8 mouse cellular contexts compared by ENCODE assay signal in the genomic region with DNA sequence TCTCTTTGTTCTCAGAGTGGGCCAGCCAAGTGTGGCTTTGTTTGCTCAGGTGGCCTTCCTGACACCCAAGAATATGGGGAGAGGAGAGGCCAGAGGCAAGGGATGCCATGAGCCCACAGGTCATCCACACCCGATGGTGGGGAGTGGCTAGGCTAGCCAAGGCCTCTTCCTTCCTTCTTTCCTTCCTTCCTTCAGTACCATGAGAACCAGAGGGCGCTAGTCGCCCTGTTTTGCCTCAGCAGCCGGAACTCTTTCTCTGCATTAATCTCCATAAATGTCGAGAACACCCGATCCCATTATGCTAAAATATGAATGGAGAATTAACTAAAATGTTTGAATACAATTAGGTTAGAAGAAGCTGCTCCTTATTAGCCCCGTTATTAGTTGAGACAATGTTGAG. TPM values are rescaled to one million over a fixed set of nuclear protein-coding genes. Genes with fewer than 3 reads are reported as not detected.
DNase-seq lines count a peak whose midpoint lies in the region; ATAC-seq and TF ChIP-seq lines count a peak whose summit lies in the region.

No protein-coding gene starts in this region.

- in situ Hi-C loops in CH12.LX (cut with MboI; ENCODE audit: low pct_ligation_motif_present, low pct_unique_long_range_greater_than_20kb, low sequenced_read_pairs) = loop anchor here (5.0 kb wide), 1 partner anchor 62 kb away; no protein-coding TSS in a partner anchor

- 16% methylated on average over 7 of the region's 7 CpGs for WGBS in intestine, postnatal 0 days
- 24% methylated on average over 7 of the region's 7 CpGs for WGBS in intestine, embryonic 16.5 days

- no peaks in the 10 kb centered on the region for H3K79me2 ChIP-seq in CH12.LX (replicated peaks; ENCODE audit: control insufficient read depth, extremely low read depth, insufficient read depth, poor library complexity, severe bottlenecking)

- H3K9ac ChIP-seq in intestine, postnatal 0 days (ENCODE audit: low read depth, low read length) = no peak overlapping the region
- H3K9ac ChIP-seq in intestine, embryonic 16.5 days (ENCODE audit: low read depth, low read length) = no peak overlapping the region
- peak overlapping the region; percentile 42 for H3K9ac ChIP-seq in CH12.LX (ENCODE audit: insufficient read depth, low read depth)

- no peaks in the 10 kb centered on the region for H3K4me1 ChIP-seq in intestine, postnatal 0 days (replicated peaks; ENCODE audit: control insufficient read depth, insufficient read depth, low read length)
- H3K4me1 ChIP-seq in intestine, embryonic 16.5 days (ENCODE audit: control insufficient read depth, insufficient read depth, low read length) = peaks cover 13% of the 10 kb centered on the region; the same call in 1 of the 2 replicates
- peaks cover 26 to 43% of the 10 kb centered on the region in 2 experiments for H3K4me1 ChIP-seq in CH12.LX (ENCODE audit: control insufficient read depth in 1 of 2, insufficient read depth in 2 of 2)

- peaks cover 6% of the 10 kb centered on the region; the same call in 1 of the 2 replicates for H3K27me3 ChIP-seq in intestine, postnatal 0 days (replicated peaks; ENCODE audit: control insufficient read depth, insufficient read depth, low read length)
- no peaks in the 10 kb centered on the region for H3K27me3 ChIP-seq in intestine, embryonic 16.5 days (replicated peaks; ENCODE audit: control insufficient read depth, insufficient read depth, low read length)
- H3K27me3 ChIP-seq in CH12.LX (replicated peaks) = no peaks in the 10 kb centered on the region

- dilution Hi-C loops in CH12.LX (cut with MboI; ENCODE audit: extremely low pct_ligation_motif_present, extremely low pct_unique_long_range_greater_than_20kb, low sequenced_read_pairs) = no loop called here

- H3K9me3 ChIP-seq in intestine, postnatal 0 days (ENCODE audit: control insufficient read depth) = no peaks in the 10 kb centered on the region
- no peaks in the 10 kb centered on the region for H3K9me3 ChIP-seq in intestine, embryonic 16.5 days (ENCODE audit: control insufficient read depth, low read length)
- no peaks in the 10 kb centered on the region for H3K9me3 ChIP-seq in CH12.LX (replicated peaks; ENCODE audit: low read length)

- peak; percentile 90 for TF ChIP-seq RAD21 in CH12.LX (IDR thresholded peaks at IDR 0.05; ENCODE audit: low read depth, low read length)

- peak; percentile 83 for TF ChIP-seq CTCF in intestine, postnatal 0 days (IDR thresholded peaks at IDR 0.05; ENCODE audit: low read depth)
- peak; percentile 10 to 93; a peak in 2 of 4 replicates for TF ChIP-seq CTCF in CH12.LX (conservative IDR thresholded peaks at IDR 0.05 in 1 of 2, IDR thresholded peaks at IDR 0.05 in 1 of 2; ENCODE audit: low read depth in 2 of 2, low read length in 2 of 2)

- TF ChIP-seq EP300 in CH12.LX (IDR thresholded peaks at IDR 0.05; ENCODE audit: low read length) = peak; percentile 18; the same call in 1 of the 2 replicates

- no peaks in the 10 kb centered on the region; the same call in 1 of the 2 replicates for H3K36me3 ChIP-seq in intestine, postnatal 0 days (ENCODE audit: control insufficient read depth, insufficient read depth)
- H3K36me3 ChIP-seq in intestine, embryonic 16.5 days (ENCODE audit: control insufficient read depth, insufficient read depth, low read length) = no peaks in the 10 kb centered on the region
- H3K36me3 ChIP-seq in CH12.LX (replicated peaks in 1 of 2; ENCODE audit: control insufficient read depth in 1 of 2, insufficient read depth in 1 of 2, low read length in 1 of 2) = peaks cover 0 to 9% of the 10 kb centered on the region in 2 experiments

- H3K4me3 ChIP-seq in intestine, postnatal 0 days (ENCODE audit: low read depth, low read length) = no peak overlapping the region
- H3K4me3 ChIP-seq in intestine, embryonic 16.5 days (ENCODE audit: low read length) = no peak overlapping the region
- H3K4me3 ChIP-seq in CH12.LX (replicated peaks in 1 of 3; ENCODE audit: low read depth in 2 of 3, low read length in 2 of 3, poor library complexity in 1 of 3) = peak overlapping the region in 2 of 3 experiments; percentile 23 to 52

- H3K27ac ChIP-seq in intestine, postnatal 0 days (ENCODE audit: low read depth, low read length) = no peak overlapping the region
- H3K27ac ChIP-seq in intestine, embryonic 16.5 days (ENCODE audit: low read length) = no peak overlapping the region
- H3K27ac ChIP-seq in CH12.LX (ENCODE audit: insufficient read depth, low read depth) = no peak overlapping the region

- TF ChIP-seq POLR2A in CH12.LX (IDR thresholded peaks at IDR 0.05; ENCODE audit: low read depth, low read length) = no peak

- DNase-seq in CH12.LX (ENCODE audit: extremely low read depth) (peak; percentile 74), NIH3T3 (ENCODE audit: low read depth) (peak; percentile 75)
- DNase-seq in retina, embryonic 14.5 days (ENCODE audit: low spot score) = peak; percentile 55
- no peak for DNase-seq in thymus, postnatal 25 days

- 0 out of 2 replicates have a peak, but pooled peaks have one; percentile 22 for ATAC-seq in intestine, postnatal 0 days
- ATAC-seq in intestine, embryonic 16.5 days = no peak
- peak; percentile 31; the same call in 1 of the 2 replicates for ATAC-seq in erythroid progenitor cell, adult 5-6 weeks (replicated peaks; ENCODE audit: low FRiP score, poor library complexity, severe bottlenecking)
- no peak for ATAC-seq in megakaryocyte-erythroid progenitor cell, adult 5-6 weeks (replicated peaks; ENCODE audit: low FRiP score, low TSS enrichment, poor library complexity, severe bottlenecking)

- H3K4me2 ChIP-seq in intestine, postnatal 0 days (replicated peaks; ENCODE audit: low read depth) = peak overlapping the region; percentile 21; the same call in 1 of the 2 replicates
- H3K4me2 ChIP-seq in intestine, embryonic 16.5 days (ENCODE audit: low read depth, low read length) = no peak overlapping the region
- peak overlapping the region; percentile 76; the same call in 1 of the 2 replicates for H3K4me2 ChIP-seq in CH12.LX (ENCODE audit: insufficient read depth, low read depth, poor library complexity, severe bottlenecking)

TF ChIP-seq in CH12.LX, 34 proteins besides CTCF, POLR2A, EP300 and RAD21:
- TF ChIP-seq ELF1 (IDR thresholded peaks at IDR 0.05; ENCODE audit: low read depth, low read length) (peak; percentile 82), RCOR1 (conservative IDR thresholded peaks at IDR 0.05; ENCODE audit: low read depth, low read length) (peak; percentile 61), MAX (IDR thresholded peaks at IDR 0.05; ENCODE audit: low read length) (0 out of 2 replicates have a peak, but pooled peaks have one; percentile 18), SMC3 (IDR thresholded peaks at IDR 0.05; ENCODE audit: low read depth, low read length) (peak; percentile 97), IRF4 (IDR thresholded peaks at IDR 0.05; ENCODE audit: low read depth, low read length) (peak; percentile 74), POLR2AphosphoS2 (IDR thresholded peaks at IDR 0.05; ENCODE audit: low read depth, low read length) (no peak), HCFC1 (IDR thresholded peaks at IDR 0.05; ENCODE audit: low read depth, low read length) (peak; percentile 60), NELFE (IDR thresholded peaks at IDR 0.05; ENCODE audit: low read depth, low read length) (peak; percentile 57; the same call in 1 of the 2 replicates), CHD2 (IDR thresholded peaks at IDR 0.05; ENCODE audit: low read length) (no peak), JUND (conservative IDR thresholded peaks at IDR 0.05; ENCODE audit: low read depth, low read length) (0 out of 2 replicates have a peak, but pooled peaks have one; percentile 23), ZNF384 (IDR thresholded peaks at IDR 0.05; ENCODE audit: low read depth, low read length) (no peak), MYC (IDR thresholded peaks at IDR 0.05; ENCODE audit: low read depth, low read length) (0 out of 2 replicates have a peak, but pooled peaks have one; percentile 19), USF2 (conservative IDR thresholded peaks at IDR 0.05; ENCODE audit: low read depth, low read length) (no peak), ZC3H11A (IDR thresholded peaks at IDR 0.05; ENCODE audit: low read depth, low read length) (peak; percentile 83), TCF12 (IDR thresholded peaks at IDR 0.05; ENCODE audit: low read depth, low read length) (0 out of 2 replicates have a peak, but pooled peaks have one; percentile 38), MEF2A (IDR thresholded peaks at IDR 0.05; ENCODE audit: borderline replicate concordance, low read depth, low read length) (peak; percentile 67; the same call in 1 of the 2 replicates), CHD1 (IDR thresholded peaks at IDR 0.05; ENCODE audit: low read depth, low read length) (peak; percentile 24; the same call in 1 of the 2 replicates), MAZ (IDR thresholded peaks at IDR 0.05; ENCODE audit: low read depth, low read length) (0 out of 2 replicates have a peak, but pooled peaks have one; percentile 34)

RNA-seq across cellular contexts. Expression of gene Abcc3, which starts 27.5 kb away (rescaled TPM):
- polyA plus RNA-seq in intestine, postnatal 0 days (2015; fragmentation: Nextera tagmentation; extraction: Ambion mirVana) = 3.2 and 3.9 TPM in 2 replicates
- polyA plus RNA-seq in intestine, embryonic 16.5 days (2015; fragmentation: Nextera tagmentation; extraction: Ambion mirVana) = 2.5 and 3.3 TPM in 2 replicates
- total RNA-seq in CH12.LX (2012; rRNA removed) (0.08 and 0.21 TPM in 2 replicates), CH12.LX (2014; rRNA removed) (0.15 and 0.40 TPM in 2 replicates)
- polyA plus RNA-seq in CH12.LX (2012; ENCODE audit: insufficient read length, low read depth) = 0.46 and 0.66 TPM in 2 replicates
- 2.9 and 6.7 TPM in 2 replicates for total RNA-seq in erythroid progenitor cell, adult 5-6 weeks (2015; ENCODE audit: low replicate concordance)
- total RNA-seq in erythroid progenitor cell, adult 5-6 weeks (2017; ENCODE audit: low replicate concordance) = 4.5 TPM in 1 of 2 replicates, not detected in the other
- not detected in 2 replicates for total RNA-seq in megakaryocyte-erythroid progenitor cell, adult 5-6 weeks (2014; fragmentation: Nextera tagmentation)
- total RNA-seq in megakaryocyte-erythroid progenitor cell, adult 5-6 weeks (2017) = 0.04 TPM in 1 of 2 replicates, not detected in the other

RNA-seq across cellular contexts. Expression of gene Cacna1g, which starts 53.7 kb away (rescaled TPM):
- 1.2 and 1.4 TPM in 2 replicates for polyA plus RNA-seq in intestine, postnatal 0 days (2015; fragmentation: Nextera tagmentation; extraction: Ambion mirVana)
- polyA plus RNA-seq in intestine, embryonic 16.5 days (2015; fragmentation: Nextera tagmentation; extraction: Ambion mirVana) = 4.9 and 5.4 TPM in 2 replicates
- 0.59 and 1.7 TPM in 2 replicates for total RNA-seq in CH12.LX (2012; rRNA removed)
- total RNA-seq in CH12.LX (2014; rRNA removed) = 0.97 and 2.4 TPM in 2 replicates
- 3.7 and 4.1 TPM in 2 replicates for polyA plus RNA-seq in CH12.LX (2012; ENCODE audit: insufficient read length, low read depth)
- 208 and 236 TPM in 2 replicates for total RNA-seq in erythroid progenitor cell, adult 5-6 weeks (2015; ENCODE audit: low replicate concordance)
- total RNA-seq in erythroid progenitor cell, adult 5-6 weeks (2017; ENCODE audit: low replicate concordance) = 142 TPM in 2 replicates
- 0.35 and 1.9 TPM in 2 replicates for total RNA-seq in megakaryocyte-erythroid progenitor cell, adult 5-6 weeks (2014; fragmentation: Nextera tagmentation)
- 0.04 and 3.8 TPM in 2 replicates for total RNA-seq in megakaryocyte-erythroid progenitor cell, adult 5-6 weeks (2017)

Comparison
In these comparisons a context has a peak if more than half of its experiments do, and no peak if none do; other contexts are left out.
1. ATAC-seq: peak in intestine, postnatal 0 days (single experiment) and erythroid progenitor cell, adult 5-6 weeks (single experiment); none in intestine, embryonic 16.5 days (single experiment) and megakaryocyte-erythroid progenitor cell, adult 5-6 weeks (single experiment).
2. H3K4me3 ChIP-seq: peak in CH12.LX (2 of 3); none in intestine, postnatal 0 days (single experiment) and intestine, embryonic 16.5 days (single experiment).
3. RNA of gene Cacna1g, which starts 53.7 kb away (total RNA-seq): 142 to 236 TPM in erythroid progenitor cell, adult 5-6 weeks; 0.04 to 3.8 TPM in megakaryocyte-erythroid progenitor cell, adult 5-6 weeks and 0.59 to 2.4 TPM in CH12.LX; every median in the first group is over 10 times any median in the second.